Mouse (Mus musculus) layer of hippocampus, postnatal 25 days (tissue): ENCODE results near the gene Slain2. TPM values are rescaled to one million over a fixed set of nuclear protein-coding genes. Genes with fewer than 3 reads are reported as not detected.

Source experiments
- DNase-seq, 2 experiments: peaks; one replicate each; pipeline ENCODE4 v3.0.0; 2022; ENCODE audit warnings: mixed read lengths in 2 of 2, low spot score in 1 of 2; ENCODE audit errors: extremely low spot score in 1 of 2
- total RNA-seq, 2 experiments: library from RNA; stranded (reverse); gene quantifications; 2 replicates each; pipeline ENCODE4 v1.2.3; 2021

The Slain2 gene
- 10 to 100 TPM; 20.3 to 22.2 TPM for total RNA-seq

- DNase-seq: peak; percentile 91 to 92
These were observed at the start of gene Slain2 for GRCm38 (mm10) chr5:72913648-72914557. Slain2 (plus strand) TSS chr5:72914304.

GRCm38 (mm10) chr5:72864654-72865178, 49.4 kb upstream of the Slain2 start:
- no peak for DNase-seq

GRCm38 (mm10) chr5:72866260-72866905, 47.7 kb upstream of the Slain2 start:
- no peak for DNase-seq

GRCm38 (mm10) chr5:72867036-72867672, 47.0 kb upstream of the Slain2 start:
- no peak for DNase-seq

- DNase-seq: peak; percentile 44 to 72
These were observed 45.8 kb upstream of the Slain2 start, which contains the start of gene Tec for GRCm38 (mm10) chr5:72868091-72868875. Tec (minus strand) TSS chr5:72868483.

GRCm38 (mm10) chr5:72869779-72870608, 44.1 kb upstream of the Slain2 start:
- no peak for DNase-seq

- DNase-seq: no peak
These were observed 43.0 kb upstream of the Slain2 start for GRCm38 (mm10) chr5:72871114-72871513.

- no peak for DNase-seq
These were observed 34.4 kb upstream of the Slain2 start for GRCm38 (mm10) chr5:72879736-72880135.

GRCm38 (mm10) chr5:72881748-72882411, 32.2 kb upstream of the Slain2 start:
- DNase-seq: no peak

GRCm38 (mm10) chr5:72882412-72882765, 31.7 kb upstream of the Slain2 start:
- DNase-seq: no peak

- DNase-seq: no peak
These were observed 30.4 kb upstream of the Slain2 start for GRCm38 (mm10) chr5:72883706-72884105.

- DNase-seq: no peak
These were observed 27.5 kb upstream of the Slain2 start for GRCm38 (mm10) chr5:72886458-72887222.

GRCm38 (mm10) chr5:72888260-72888659, 25.8 kb upstream of the Slain2 start:
- no peak for DNase-seq

GRCm38 (mm10) chr5:72891534-72891933, 22.6 kb upstream of the Slain2 start:
- DNase-seq: peak in 1 of 2 experiments; percentile 55

GRCm38 (mm10) chr5:72893987-72894386, 20.1 kb upstream of the Slain2 start:
- DNase-seq: no peak

- no peak for DNase-seq
These were observed 18.8 kb upstream of the Slain2 start for GRCm38 (mm10) chr5:72895261-72895660.

- no peak for DNase-seq
These were observed 17.4 kb upstream of the Slain2 start for GRCm38 (mm10) chr5:72896478-72897279.
